Comparison of ENCODE assay signal across 8 mouse cellular contexts in the genomic region with DNA sequence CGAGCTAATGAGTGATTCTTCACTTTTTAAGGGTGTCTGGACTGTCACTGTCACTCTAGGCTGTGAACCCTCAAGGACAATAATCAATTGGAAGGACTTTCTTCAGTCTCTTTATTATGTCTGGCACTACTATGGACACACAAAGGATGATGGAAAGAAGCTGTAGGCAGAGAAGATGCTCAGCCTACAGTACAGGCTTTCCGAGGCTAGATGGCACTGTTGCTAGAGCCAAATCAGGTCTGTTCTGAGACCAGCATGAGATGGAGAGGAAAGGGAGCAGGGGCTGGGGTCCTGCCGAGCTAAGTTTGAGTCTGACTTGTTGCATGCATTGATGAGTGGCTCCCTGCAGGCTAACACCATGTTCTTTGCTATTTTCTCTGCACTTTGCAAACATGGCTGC.
A peak's percentile ranks its signal among the peaks of the same experiment; 100 is the strongest.
DNase-seq lines count a peak whose midpoint lies in the region; TF ChIP-seq lines count a peak whose summit lies in the region.
"Had no signal": no experiment of that assay in that cellular context is flagged by ENCODE, and none has a peak within 500 bp of the region (broad histone marks: within the 10 kb centered on the region; RNA-seq: fewer than 3 reads in every experiment).

No protein-coding gene starts in this region.

- intact Hi-C loops in left cerebral cortex, adult 2 months (cut with DNase I): loop anchor here (2.0 to 10.0 kb wide), 4 partner anchors 214 to 520 kb away; no protein-coding TSS in a partner anchor
- intact Hi-C loops in heart, postnatal 10 days (cut with DNase I): loop anchor here (1.0 to 10.0 kb wide), 4 partner anchors 197 to 450 kb away; no protein-coding TSS in a partner anchor
- intact Hi-C loops in left cerebral cortex, postnatal 10 days (cut with DNase I): loop anchor here (5.0 kb wide), 1 partner anchor 212 kb away; a partner anchor contains a TSS

- DNase-seq in left cerebral cortex, adult 2 months (ENCODE audit: extremely low spot score in 1 of 2, low spot score in 2 of 2): peak; percentile 26 to 32
- no peak for DNase-seq in left cerebral cortex, adult 8-10 months (ENCODE audit: low spot score in 2 of 2)
- DNase-seq in cerebellum, postnatal 25 days: peak; percentile 36 to 54
- DNase-seq in heart, postnatal 10 days: peak; percentile 33 to 54
- peak; percentile 36 to 37 for DNase-seq in left cerebral cortex, postnatal 10 days (ENCODE audit: extremely low spot score in 1 of 2, low spot score in 2 of 2)
- peak; percentile 73 for DNase-seq in retina, embryonic 14.5 days (ENCODE audit: low spot score)
- no peak for DNase-seq in spleen, postnatal 36 days (ENCODE audit: low spot score in 2 of 2)

- H3K27ac ChIP-seq in left cerebral cortex, adult 2 months: no peak overlapping the region
- H3K27ac ChIP-seq: limb, embryonic 15.5 days had no signal

- TF ChIP-seq CTCF in left cerebral cortex, adult 2 months (IDR thresholded peaks at IDR 0.05): peak; percentile 77

- H3K4me3 ChIP-seq in left cerebral cortex, adult 2 months: no peak overlapping the region
- H3K4me3 ChIP-seq: limb, embryonic 15.5 days had no signal

Comparison
In these comparisons a context has a peak if more than half of its experiments do, and no peak if none do; other contexts are left out.
1. DNase-seq: peak in left cerebral cortex, adult 2 months (2 of 2), cerebellum, postnatal 25 days (2 of 2), heart, postnatal 10 days (2 of 2), left cerebral cortex, postnatal 10 days (2 of 2) and retina, embryonic 14.5 days (single experiment); none in left cerebral cortex, adult 8-10 months (0 of 2) and spleen, postnatal 36 days (0 of 2).